Mouse (Mus musculus) megakaryocyte, adult 5-6 weeks (primary cell): ENCODE results near the gene Magoh. TPM values are rescaled to one million over a fixed set of nuclear protein-coding genes. Genes with fewer than 3 reads are reported as not detected.

Experiments used
- ATAC-seq: 2 replicates; pipeline ENCODE4 v1.8.0; 2016; ENCODE audit warnings: mild to moderate bottlenecking, inconsistent platforms; ENCODE audit not compliant: poor library complexity, severe bottlenecking
- total RNA-seq, 2 experiments: library from RNA; stranded (forward) in 1 of 2; stranded (reverse) in 1 of 2; fragments of 153-499, 151-499 nt in 1 of 2; fragments of 221-1000, 200-1000 nt in 1 of 2; gene quantifications; 2 replicates each; pipeline versions ENCODE4 v1.2.3 to v1.2.4; 2015 to 2017

The Magoh gene
- total RNA-seq (2015) (131 and 134 TPM in 2 replicates), total RNA-seq (2017) (208 and 218 TPM in 2 replicates)

DNA sequence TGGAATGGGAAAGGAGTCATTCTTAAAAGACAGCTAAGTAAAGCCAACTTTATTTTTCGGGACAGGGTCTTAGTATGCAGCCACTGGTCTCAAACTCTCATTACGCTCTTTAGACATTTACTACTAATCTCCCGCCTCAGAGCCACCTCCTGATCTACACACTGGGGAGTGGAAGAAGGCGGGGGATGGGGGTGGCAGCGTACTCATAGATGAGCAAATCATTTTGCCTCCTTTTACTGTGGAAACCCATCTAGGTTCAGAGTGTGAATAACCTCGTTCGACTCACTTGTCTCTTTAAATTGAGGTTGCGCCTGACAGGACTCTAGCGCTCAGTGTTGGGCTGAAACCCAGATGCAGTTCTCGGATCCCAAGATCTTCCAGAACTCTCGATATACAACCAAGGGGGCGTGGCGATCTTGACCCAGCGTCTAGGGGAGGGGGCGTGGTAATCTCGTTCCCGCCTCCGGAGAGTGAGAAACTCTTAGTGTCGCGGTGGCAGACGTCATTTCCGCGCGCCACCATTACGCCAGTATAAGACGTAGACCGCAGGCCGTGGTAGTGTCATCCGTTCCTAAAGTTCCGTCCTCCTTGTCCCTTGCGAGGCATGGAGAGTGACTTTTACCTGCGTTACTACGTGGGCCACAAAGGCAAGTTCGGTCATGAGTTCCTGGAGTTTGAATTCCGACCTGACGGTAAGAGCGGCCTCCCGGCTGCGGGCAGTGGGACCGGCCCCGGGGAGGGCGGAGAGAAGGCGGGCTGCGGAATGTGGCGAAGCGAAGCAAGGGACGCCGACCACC is at the start of gene Magoh:
TSS of gene Magoh (plus strand) at position 502 of the 797 bp plus-strand sequence.
- ATAC-seq: peak; percentile 99

DNA sequence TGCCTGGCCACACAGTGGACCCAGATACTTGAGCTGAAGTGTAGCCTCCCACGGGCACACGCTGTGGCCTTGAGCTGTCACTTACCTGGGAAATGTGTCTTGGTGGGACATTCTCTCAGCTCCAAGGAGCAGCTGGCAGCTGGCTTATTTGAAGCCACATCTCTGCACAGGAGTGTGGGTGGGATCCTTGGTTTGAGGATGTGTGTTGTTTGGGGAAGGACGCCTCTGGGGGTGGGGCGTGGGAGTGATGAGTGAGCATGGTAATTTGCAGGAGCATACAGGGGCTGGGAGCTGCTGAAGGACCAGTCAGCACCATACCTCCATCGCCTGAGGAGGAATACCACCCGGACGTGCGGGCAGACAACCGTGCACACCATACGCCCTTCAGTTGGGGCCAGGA is 49.4 kb upstream of the Magoh start:
- no peak for ATAC-seq

DNA sequence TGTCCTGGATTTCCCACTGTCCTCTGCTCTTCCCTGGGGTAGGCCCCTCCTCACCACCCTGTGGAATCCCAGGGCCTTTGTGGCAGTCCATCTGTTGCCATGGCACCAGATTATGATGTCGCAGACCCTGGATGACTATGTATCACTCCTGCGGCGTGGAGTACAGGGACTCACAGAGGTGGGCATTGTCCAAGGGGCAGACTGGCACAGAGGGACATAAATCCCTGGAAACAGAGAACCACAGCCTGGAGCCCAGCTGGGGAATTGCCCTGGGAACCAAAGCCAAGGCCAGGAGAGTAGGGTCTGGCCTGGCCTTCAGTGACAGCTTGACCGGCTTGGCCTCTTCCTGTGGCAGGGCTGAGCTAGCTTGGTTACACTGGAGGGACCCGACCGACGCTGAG is 48.7 kb upstream of the Magoh start:
- no peak for ATAC-seq

DNA sequence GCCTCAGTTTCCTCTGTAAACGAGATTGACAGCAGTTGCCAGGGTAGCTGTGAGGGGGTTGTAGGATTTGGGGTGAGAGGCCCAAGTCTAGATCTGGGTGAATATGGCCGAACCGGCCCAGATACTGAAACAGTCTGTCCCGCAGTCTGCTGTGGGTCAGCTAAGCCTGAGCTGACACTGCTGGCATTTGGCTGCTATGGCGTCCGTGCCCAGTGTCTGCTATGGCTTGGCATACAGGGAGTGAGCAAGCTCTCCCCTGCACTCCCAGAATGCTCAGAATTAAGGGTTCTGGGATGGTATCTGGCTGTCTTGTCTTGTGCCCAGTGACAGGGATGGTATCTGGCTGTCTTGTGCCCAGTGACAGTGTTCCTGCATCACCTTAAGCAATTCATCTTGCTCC is 47.9 kb upstream of the Magoh start:
- no peak for ATAC-seq

DNA sequence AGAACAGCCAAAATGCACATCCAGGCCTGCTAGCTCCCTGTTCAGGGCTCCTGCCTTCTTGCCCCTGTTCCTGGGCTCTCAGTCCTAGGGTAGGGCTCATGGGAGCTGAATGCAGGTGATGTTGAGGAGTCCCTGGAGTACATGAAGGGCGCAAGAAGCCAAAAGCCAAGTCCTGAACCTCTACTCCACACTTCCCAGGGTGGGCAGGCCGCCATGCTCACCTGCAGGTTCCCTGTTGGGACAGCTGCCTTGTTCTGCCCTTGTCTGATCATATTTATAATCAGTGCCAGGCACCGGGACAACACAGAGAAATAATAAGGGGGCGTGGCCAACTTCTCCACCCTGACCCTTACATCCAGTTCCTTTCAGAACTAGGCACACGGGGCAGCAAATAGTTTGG is 46.0 kb upstream of the Magoh start:
- ATAC-seq: no peak

DNA sequence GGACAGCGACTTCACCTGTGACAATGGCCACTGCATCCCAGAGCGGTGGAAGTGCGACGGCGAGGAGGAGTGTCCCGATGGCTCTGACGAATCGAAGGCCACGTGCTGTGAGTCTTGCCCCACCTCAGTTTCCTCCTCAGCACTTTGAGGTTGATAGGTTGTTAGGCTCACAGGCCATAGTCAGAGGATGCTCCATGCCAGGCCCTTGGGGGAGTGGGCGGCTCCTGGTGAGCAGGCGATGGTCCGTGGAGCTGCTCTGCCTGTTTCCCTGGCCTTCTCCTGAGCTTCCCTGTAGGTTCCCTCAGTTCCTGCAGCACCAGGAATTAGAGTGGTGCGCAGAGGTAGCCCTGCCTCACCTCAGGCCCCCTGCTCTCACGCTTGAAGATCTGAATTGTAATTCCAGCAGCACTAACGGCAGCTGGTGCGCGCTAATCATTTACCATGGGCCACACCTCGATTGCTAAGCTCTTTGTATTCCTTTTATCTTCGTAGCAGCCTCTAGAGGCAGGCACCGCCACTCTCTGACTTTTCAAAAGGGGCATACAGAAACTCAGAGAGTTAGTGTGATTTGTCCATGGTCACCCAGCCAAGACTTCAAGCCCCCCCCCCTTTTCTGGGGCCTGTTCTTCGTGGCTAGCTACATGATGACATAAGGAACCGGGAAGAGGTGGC is 44.8 kb upstream of the Magoh start:
- ATAC-seq: no peak

DNA sequence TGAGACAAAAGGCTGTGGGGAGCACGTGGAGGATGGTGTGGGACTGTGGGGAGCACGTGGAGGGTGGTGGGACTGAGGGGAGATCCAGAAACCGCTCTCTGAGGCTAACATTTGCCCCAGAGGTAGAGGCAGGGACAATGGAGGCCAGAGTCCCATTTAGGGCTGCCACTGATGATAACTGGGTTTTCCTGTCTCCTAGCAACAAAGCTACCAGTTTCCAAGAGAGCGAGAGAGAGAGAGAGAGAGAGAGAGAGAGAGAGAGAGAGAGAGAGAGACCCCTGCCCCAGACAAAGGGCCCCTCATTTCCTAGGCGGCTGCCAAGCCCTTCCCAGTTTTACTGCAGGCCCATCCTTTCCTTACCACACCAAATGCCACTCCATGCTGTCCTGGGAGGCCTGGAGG is 44.0 kb upstream of the Magoh start:
- ATAC-seq: no peak

DNA sequence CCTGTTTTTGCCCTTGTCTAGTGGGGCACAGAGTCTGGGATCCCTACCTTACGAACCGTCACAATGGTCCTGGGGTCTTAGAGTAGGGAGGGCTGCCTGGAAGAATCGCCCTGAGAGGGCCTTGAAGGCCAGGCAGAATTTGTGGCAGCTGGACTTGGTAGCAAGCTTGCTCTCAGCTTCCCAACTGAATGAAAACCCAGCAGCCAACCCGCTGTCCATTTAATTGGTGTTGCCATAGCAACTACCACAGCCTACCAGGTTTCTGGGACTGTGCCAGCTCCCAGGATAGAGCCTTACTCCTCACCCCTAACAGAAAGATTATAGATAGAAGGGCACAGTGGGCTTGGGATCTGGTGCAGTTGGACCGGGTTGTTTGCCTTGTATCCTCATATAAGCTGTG is 42.8 kb upstream of the Magoh start:
- no peak for ATAC-seq

DNA sequence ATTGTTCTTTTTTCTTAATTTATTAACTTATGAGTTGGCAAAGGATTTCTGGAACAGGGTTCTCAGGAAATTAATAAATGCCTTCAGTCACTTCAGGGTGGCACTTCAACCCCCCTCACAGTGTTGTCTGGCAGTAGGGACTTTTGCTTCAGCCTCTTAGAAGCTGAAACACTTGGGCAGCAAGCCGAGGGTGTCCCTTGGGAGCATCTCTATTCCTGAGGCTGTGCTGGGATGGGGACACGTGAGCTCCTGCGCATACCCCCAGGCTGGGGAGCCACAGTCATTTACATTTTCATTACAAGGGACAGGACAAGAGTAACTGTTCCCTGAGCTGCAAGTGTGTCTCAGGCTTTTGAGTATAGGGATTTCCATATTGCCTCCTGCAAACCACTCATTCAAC is 41.6 kb upstream of the Magoh start:
- no peak for ATAC-seq

DNA sequence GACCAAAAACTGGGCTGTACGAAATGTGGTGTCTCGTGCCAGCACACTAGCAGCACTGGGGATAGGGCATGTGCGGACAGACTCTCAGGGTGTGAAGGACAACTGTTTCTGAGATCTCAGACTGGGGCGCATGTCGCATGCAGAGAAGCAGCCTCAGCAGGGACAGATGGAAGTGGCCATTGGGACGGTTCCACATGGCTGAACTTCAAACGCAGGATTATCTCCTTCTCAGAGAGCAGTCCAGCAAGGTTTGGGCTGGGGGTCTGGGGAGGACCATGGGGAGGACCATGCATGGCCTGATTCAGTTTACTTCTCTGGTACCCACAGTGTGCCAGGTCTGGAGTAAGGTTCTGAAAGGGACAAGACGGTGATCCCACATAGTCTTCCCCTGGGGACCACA is 35.9 kb upstream of the Magoh start:
- ATAC-seq: no peak

DNA sequence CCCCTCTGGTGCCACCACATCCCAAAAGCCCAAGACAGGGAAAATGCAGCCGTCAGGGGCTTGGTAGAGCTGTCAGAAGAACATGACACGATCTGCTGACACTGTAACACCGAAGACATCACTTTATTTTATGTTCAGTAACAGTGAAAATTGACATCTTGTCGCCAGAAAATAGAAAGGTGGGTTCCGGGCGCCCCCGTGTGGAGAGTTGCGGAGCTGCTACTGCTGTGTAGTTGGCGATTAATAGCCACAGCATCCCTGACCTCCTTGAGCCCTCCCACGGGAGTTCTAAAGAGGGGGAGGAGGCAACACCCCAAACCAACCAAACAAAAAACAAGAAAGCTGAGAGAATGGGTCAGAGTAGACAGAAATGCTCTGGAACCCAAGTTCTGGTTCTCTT is 34.6 kb upstream of the Magoh start:
- peak; percentile 89 for ATAC-seq

DNA sequence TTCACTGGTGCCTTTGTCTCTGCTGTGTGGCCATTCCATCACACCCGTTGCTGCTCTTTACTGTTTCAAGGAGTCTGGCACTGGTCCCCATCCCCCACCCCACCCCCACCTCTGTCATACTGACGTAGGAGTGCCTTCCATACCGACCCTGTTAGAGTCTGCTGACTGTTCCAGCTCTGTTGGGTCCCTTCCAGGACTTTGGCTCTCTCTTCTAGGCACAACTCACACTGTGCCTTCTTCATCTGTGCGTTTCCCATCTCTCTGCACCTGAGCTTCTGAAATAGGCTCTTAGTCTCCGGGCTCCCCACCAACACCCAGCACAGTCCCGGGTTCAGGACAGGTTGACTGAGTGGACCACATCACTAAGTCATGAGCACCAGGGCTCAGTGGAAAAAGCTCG is 32.8 kb upstream of the Magoh start:
- ATAC-seq: no peak

DNA sequence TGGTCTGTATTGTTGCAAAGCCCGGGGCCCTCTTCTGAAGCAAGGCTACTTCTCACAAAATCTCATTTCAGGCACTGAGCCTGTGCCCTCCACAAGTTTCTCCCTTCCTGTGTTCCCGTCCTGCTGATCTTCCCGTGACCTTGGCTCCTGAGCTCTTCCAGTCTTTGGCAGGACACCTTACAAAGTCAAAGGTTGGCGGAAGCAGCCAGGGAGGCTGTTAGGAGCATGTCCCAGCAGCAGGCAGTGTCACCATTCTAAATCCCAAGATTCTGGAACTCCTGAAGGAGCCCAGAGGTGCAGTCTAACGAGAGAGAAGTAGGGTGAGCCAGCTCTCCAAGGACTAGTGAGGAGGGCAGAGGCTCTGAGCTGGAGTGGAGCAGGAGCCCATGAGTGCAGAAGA is 31.0 kb upstream of the Magoh start:
- ATAC-seq: no peak

DNA sequence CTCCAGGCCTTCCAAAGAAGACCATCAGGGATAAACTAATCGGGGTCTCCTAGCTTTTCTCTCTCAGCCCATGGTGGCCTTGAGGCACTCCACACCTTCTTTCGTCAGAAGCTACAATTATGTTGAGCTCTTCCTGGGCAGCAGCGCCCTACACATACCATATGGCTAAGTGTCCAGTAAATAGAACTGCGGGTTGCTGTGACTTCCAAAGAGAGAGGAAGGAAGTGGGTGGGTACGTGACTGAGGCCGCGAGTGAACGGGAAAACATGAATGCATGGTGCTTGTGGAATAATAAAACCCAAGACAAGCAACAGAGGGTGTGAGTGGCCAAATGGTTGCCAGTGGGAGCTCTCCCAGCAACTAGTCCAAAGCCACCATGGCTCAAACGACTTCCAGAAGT is 29.9 kb upstream of the Magoh start:
- no peak for ATAC-seq

DNA sequence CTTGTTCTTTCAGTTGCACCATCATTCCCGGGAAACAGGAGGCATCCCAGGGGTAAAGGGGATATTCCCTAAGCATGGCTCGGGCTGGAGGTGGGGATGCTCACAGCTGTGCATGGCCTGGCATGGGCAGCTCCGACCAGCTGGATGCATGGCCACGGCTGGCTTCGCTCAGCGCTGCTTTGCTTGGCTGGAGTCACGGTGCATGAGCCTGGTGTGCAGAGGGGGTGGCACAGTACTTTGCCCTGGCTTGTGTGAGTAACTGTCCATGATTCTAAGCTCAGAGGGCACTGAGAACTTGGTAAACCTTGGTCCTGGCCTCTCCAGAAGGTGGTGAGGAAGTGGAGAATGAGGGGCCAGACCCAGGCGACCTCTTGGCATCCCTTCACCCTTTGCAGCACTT is 29.5 kb upstream of the Magoh start:
- ATAC-seq: no peak

DNA sequence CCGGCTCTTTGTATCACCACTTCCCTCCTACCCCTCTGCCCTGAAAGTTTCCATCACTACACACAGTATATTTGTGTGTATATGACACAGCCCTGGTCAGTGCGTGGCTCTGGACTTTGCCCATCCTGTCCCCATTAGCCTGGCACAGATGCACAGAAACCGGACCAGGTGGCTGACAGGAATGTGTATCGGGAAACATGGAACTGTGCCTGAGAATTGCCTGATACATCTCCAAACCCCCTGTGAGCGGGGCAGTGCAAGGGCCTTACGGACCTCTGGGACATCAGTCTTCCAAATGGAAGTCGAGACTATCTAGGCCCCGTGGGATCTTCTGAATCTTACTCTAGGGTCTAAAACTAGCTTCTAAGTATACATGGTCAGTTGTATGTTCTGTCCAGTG is 26.2 kb upstream of the Magoh start:
- ATAC-seq: no peak

DNA sequence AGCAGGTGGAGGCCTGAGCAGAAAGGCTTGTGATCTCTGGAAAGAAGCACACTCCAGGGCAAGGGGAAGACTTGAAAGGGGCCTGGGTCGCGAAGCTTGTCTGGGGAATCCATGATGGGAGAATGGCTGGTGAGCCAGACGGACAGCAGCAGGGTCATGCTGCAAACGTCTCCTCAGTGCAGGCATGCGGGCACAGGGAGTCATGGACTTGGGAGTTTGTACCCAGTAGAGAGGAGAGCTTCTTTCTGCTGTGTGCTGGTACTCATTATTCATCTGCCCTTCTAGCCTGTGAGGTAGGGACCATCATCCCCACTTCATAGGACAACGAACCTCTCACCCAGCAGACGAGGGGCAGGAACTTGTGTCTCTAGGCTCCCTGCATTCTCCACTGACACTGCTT is 25.7 kb upstream of the Magoh start:
- no peak for ATAC-seq

DNA sequence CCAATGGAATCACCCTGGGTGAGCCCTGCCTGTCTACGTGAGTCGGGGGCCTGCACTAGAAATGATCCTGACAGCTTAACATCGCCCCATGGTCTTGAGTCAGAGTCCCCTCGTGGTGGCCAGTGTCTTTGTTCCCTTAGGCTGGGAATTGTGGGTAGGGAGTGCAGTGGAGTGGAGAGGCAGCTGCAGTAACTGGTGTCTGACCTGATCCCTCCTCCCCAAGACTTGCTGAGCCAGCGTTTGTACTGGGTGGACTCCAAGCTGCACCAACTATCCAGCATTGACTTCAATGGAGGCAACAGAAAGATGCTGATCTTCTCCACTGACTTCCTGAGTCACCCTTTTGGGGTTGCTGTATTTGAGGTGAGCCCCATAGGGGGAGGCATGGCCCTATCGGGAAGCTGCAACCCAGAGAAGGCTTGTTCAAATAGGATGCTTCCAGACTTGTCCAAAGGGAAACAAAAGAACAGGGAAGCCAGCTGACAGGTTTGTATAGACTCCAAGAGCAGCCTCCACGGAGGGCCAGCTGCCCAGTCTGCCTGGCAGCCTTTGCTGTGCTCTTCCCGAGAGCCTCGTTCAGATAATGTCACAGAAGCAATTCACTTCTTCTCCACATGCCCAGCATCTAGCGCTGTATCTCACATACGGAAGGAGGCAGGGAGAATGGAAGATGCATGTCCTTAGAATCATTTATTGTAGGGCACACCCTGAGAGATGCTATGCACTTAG is 22.4 kb upstream of the Magoh start:
- no peak for ATAC-seq

DNA sequence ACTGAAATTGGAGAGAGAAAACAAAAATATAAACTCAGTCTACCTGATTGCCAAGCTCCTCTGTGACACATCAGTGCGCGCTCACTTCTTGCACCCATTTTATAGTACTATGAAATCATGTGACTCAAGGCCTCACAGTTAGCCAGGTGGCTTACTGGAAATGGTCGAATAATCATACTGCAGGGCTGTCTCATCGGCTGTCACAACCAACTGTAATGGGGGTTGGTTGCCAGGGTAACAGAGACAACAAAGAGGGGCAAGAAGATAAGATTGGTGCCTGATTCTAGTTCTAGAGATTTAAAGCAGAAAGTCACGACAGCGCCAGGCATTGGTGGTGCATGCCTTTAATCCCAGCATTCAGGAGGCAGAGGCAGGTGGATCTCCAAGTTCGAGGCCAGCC is 20.6 kb upstream of the Magoh start:
- no peak for ATAC-seq

DNA sequence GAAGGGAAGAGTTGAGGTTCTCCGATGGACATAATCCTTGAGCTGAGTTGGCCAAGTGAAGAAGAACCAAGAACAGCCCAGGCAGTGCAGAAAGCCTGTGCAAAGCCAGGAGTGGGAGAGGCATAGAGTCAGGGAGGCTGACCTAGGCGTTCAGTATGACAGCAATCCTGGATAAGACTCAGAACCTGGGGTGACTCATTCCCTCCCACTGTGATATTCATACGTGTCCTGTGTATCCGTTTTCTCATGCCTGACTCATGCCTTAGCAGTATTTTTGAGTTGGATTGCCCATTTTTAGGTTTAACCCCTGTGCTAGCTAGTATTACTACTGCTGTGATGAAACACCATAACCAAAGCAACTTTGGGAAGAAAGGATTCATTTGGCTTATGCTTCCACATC is 14.7 kb upstream of the Magoh start:
- no peak for ATAC-seq

DNA sequence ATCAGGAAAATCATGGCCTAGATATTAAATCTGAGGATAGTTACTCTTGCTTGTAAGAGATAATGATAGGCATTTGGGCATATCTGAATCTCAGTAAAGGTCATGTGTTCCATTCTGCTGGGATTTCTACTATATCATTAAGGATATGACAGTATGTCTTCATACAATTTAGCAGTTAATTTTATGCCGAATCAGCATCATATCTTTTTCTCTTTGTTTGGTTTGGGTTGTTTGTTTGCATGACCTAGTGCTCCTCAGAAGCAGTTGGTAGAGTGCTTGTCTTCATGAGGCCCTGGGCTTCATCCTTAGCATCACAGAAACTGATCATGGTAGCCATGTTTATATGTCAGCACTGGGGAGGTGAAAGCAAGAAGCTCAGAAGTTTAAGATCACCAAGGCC is 2.1 kb downstream of the Magoh start:
- no peak for ATAC-seq

DNA sequence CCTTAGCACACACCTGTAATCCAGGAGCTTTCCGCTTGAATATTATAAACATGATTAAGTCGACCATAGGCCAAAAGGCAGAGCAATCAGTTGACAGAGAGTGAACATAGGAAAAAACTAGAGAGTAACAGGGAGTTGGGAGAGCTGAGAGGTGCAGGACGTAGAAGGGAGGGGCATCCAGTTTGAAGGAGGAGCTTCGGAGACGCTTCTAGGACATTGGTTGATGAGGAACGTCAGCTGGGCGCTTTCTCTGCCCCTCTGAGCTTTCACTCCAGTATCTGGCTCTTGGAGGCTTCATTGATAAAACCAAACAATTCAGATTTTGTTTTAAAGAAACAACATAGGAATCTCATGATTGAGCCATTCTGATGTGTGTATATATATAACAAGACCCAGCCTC is 6.8 kb downstream of the Magoh start:
- ATAC-seq: no peak
